Mouse (Mus musculus) limb, embryonic 10.5 days (tissue): Measurements from ENCODE around the gene Slc37a4. TPM values are rescaled to one million over a fixed set of nuclear protein-coding genes. Genes with fewer than 3 reads are reported as not detected.
"Not testable (repeated sequence)": the region's sequence is repeated elsewhere in the genome, so short reads cannot be mapped to it uniquely, and the experiment has no call there.

Experiments used
- DNase-seq: peaks from one replicate; pipeline ENCODE4 v3.0.0-alpha.2; 2017; ENCODE audit warnings: low spot score
- H3K27ac ChIP-seq: fragments of 300-500 bp; sonication (generic); 2 replicates; pipeline ENCODE4 v1.5.1; 2016; ENCODE audit warnings: mild to moderate bottlenecking
- H3K27me3 ChIP-seq: fragments of 300-500 bp; sonication (generic); 2 replicates; pipeline ENCODE4 v1.6.1; 2016; ENCODE audit warnings: low read depth, mild to moderate bottlenecking; ENCODE audit not compliant: poor library complexity, severe bottlenecking
- H3K36me3 ChIP-seq: fragments of 300-500 bp; sonication (generic); 2 replicates; pipeline ENCODE4 v1.6.1; 2016; ENCODE audit warnings: mild to moderate bottlenecking, moderate library complexity
- H3K4me1 ChIP-seq: fragments of 300-500 bp; sonication (generic); 2 replicates; pipeline ENCODE4 v1.6.1; 2016
- H3K4me3 ChIP-seq: fragments of 300-500 bp; sonication (generic); 2 replicates; pipeline ENCODE4 v1.5.1; 2016; ENCODE audit warnings: mild to moderate bottlenecking, moderate library complexity
- H3K9me3 ChIP-seq: fragments of 300-500 bp; sonication (generic); replicated peaks from 2 replicates; pipeline ENCODE4 v1.6.1; 2016; ENCODE audit warnings: mild to moderate bottlenecking
- WGBS: fragments of 180-500 bp; shearing (Covaris S2); methylation state at CpG from one replicate; pipeline ENCODE4 v1.1.7; 2016; 5-methylcytosine and 5-hydroxymethylcytosine counted together
- polyA plus RNA-seq: library from polyadenylated mRNA; unstranded; fragments of >200 nt; fragmentation: Nextera tagmentation; extraction: Ambion mirVana; gene quantifications from 2 replicates; pipeline ENCODE4 v1.2.1, GENCODE M21; 2016

Gene Slc37a4
- polyA plus RNA-seq, 1 experiment from 2014 or later: 9.7 TPM

- H3K9me3 ChIP-seq: no peaks in the 10 kb centered on the region
- peaks cover 74% of the 10 kb centered on the region for H3K36me3 ChIP-seq
- H3K4me1 ChIP-seq: peaks cover 10% of the 10 kb centered on the region
- DNase-seq: no peak
- no peak overlapping the region for H3K4me3 ChIP-seq
- WGBS: 80% methylated on average over 3 of the region's 3 CpGs
- H3K27me3 ChIP-seq: no peaks in the 10 kb centered on the region
- H3K27ac ChIP-seq: no peak overlapping the region
Measured at GRCm38 (mm10) chr9:44405011-44405410, 8.4 kb downstream of the Slc37a4 start.

DNA sequence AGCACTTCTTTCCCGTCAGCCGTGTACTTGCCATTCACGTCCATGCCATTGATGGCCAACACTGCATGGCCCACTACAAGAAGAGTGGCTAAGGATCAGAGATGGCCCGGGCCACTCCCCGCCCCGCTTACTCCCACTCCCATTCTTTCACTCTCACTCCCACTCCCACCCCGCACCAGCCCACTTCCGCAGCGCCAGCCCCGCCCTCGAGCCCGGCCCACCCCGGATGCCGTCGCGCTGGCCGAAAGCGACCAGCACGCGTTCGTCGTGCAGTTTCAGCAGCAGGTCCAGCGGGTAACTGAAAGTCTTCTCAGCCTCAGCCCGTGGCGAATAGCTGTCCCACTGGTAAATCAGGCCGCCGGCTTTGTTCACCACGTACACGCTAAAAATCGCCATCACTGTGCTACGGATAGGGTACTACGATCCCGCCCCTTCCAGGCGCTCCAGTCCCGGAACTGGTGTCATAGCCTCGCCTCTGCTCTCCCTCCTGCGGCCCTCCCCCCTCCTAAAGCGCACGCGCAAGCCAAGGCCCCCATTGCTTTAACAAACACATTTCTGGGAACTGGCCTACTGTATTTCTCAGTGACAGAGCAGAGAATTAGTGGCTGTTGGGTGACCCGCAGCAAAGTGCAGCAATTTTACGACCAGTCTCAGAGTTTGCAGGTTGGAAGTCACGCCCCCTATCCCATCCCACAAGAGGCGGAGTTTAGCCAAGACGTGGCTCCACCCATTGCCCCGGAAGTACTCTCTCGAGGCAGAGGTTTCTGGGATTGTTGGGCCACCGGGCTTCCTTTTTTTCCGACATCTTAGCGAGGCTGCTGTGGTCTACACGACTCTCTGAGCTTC is 10.5 kb downstream of the Slc37a4 start, which contains the start of the genes Rps25 and Trappc4:
Gene Rps25 (plus strand): TSS at position 234 of the 846 bp plus-strand sequence.
Gene Trappc4 (minus strand): TSS at position 695 of the 846 bp plus-strand sequence.
- Histone ChIP-seq H3K36me3 (peaks cover 74% of the 10 kb centered on the region), H3K4me1 (peaks cover 10% of the 10 kb centered on the region), H3K4me3 (peak within 1 kb of the TSS; percentile 93), H3K9me3 (no peaks in the 10 kb centered on the region), H3K27ac (peak within 1 kb of the TSS; percentile 94), H3K27me3 (no peaks in the 10 kb centered on the region)
- WGBS: under 1% methylated on average over 51 of the region's 51 CpGs
- DNase-seq: peak; percentile 94

- WGBS: under 1% methylated on average over 24 of the region's 24 CpGs
- no peaks in the 10 kb centered on the region for H3K27me3 ChIP-seq
- no peak for DNase-seq
- H3K36me3 ChIP-seq: peaks cover 74% of the 10 kb centered on the region
- H3K9me3 ChIP-seq: no peaks in the 10 kb centered on the region
- peak overlapping the region; percentile 94 for H3K27ac ChIP-seq
- peak overlapping the region; percentile 93 for H3K4me3 ChIP-seq
- peaks cover 10% of the 10 kb centered on the region for H3K4me1 ChIP-seq
Measured at GRCm38 (mm10) chr9:44407752-44408097, 11.1 kb downstream of the Slc37a4 start.

DNA sequence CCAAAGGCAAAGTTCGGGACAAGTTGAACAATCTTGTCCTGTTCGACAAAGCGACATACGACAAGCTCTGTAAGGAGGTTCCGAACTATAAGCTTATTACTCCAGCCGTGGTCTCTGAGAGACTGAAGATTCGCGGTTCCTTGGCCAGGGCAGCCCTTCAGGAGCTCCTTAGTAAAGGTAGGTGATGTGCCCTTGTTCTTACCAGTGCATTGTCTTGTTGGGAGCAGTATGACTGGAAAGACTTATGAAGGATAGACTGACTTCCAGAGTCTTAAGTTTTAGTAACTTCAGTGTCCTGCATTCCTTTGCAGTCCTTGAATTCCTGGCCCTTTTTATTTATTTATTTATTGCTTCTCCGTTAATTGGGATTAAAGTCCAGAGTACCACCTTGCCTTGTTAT is 12.0 kb downstream of the Slc37a4 start:
- H3K4me1 ChIP-seq, H3K9me3 ChIP-seq, H3K27me3 ChIP-seq, DNase-seq: not testable (repeated sequence)
- WGBS: 80% methylated on average over 9 of the region's 9 CpGs
- Histone ChIP-seq H3K27ac (0 out of 2 replicates have a peak overlapping the region, but pooled peaks have one; percentile 94), H3K36me3 (peaks cover 74% of the 10 kb centered on the region), H3K4me3 (peak overlapping the region; percentile 93)

DNA sequence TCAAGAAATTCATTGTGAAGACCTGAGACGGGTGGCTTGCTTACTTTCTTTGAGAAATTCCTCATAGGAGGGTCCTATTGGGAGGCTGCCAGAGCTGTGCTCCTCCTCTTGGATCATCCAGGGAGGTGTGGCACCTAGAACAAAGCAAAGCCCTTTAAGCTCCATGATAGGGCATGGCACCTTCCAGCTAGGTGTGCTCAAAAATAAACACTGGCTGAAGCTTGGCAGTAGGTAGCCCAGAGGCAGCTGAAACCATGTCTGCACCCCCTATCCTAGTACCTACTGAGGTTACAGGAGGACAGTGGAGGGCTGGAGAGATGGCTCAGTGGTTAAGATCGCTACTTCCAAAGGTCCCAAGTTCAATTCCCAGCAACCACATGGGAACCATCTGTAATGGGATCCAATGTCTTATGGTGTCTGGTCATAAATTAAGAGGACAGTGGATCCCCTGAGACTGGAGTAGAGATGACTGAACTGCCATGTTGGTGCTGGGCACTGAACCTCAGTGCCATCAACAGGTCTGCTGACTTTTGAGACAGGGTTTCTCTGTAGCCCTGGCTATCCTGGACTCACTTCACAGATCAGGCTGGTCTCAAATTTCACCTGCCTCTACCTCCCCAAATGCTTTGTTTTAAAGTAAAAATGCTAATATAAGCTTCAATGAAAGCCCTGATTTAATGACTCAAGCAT is 14.1 kb downstream of the Slc37a4 start:
- Histone ChIP-seq H3K27ac (no peak overlapping the region), H3K9me3 (no peaks in the 10 kb centered on the region), H3K4me1 (peaks cover 10% of the 10 kb centered on the region), H3K27me3 (no peaks in the 10 kb centered on the region), H3K36me3 (peaks cover 73% of the 10 kb centered on the region), H3K4me3 (no peak overlapping the region)
- 85% methylated on average over 2 of the region's 2 CpGs for WGBS
- DNase-seq: no peak

DNA sequence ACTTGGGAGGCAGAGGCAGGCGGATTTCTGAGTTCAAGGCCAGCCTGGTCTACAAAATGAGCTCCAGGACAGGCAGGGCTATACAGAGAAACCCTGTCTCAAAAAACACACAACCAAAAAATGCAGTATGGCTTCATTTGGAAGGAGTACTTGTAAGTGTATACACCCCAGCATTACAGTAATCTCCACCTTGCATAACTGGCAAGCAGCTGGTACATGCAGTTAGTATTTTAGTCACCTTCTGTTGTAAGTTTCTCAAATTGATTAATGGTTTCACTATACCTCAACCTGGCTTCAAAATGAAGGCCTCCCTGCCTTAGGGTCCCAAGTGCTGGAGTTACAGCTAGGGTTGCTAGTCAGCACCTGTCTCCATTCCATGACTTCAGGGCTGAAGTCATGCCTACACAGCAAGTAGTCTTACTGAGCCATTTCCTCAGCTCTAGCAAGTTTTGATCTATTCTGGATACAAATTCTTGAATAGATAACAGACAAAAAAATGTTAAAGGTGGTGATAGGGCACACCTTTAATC is 15.0 kb downstream of the Slc37a4 start:
- H3K36me3 ChIP-seq: peaks cover 81% of the 10 kb centered on the region
- WGBS: 77% methylated on average over 1 of the region's 1 CpGs

DNA sequence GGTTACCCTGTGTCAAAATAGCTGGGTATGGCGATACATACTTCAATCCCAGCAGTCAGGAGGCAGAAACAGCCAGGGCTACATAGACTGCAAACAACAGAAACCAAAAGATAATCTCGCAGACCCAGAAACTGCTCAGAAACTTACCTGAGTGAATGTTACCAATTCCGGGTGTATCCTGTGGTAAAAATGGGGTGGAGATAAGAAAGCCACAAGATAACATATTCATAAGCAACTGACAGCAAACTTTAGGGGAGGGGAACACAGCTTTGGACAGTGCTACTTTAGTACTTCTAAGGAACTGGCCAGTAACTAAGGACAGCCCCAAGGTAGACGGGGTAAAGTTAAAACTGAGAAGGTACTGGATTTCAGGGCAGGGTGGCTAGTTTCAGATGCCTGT is 15.7 kb downstream of the Slc37a4 start:
- no peak overlapping the region for H3K4me3 ChIP-seq
- no peak overlapping the region for H3K27ac ChIP-seq
- H3K36me3 ChIP-seq: peaks cover 81% of the 10 kb centered on the region
- 84% methylated on average over 4 of the region's 4 CpGs for WGBS
- no peaks in the 10 kb centered on the region for H3K27me3 ChIP-seq
- H3K9me3 ChIP-seq: no peaks in the 10 kb centered on the region
- H3K4me1 ChIP-seq: peaks cover 9% of the 10 kb centered on the region
- no peak for DNase-seq

More for the DNA sequence above, 15.0 kb downstream of the Slc37a4 start:
- Histone ChIP-seq H3K9me3 (no peaks in the 10 kb centered on the region), H3K27ac (no peak overlapping the region), H3K4me1 (peaks cover 5% of the 10 kb centered on the region; the same call in 1 of the 2 replicates), H3K4me3 (no peak overlapping the region), H3K27me3 (no peaks in the 10 kb centered on the region)
- DNase-seq: no peak

- no peak for DNase-seq
- H3K27me3 ChIP-seq: no peaks in the 10 kb centered on the region
- peaks cover 12% of the 10 kb centered on the region for H3K4me1 ChIP-seq
- H3K9me3 ChIP-seq: no peaks in the 10 kb centered on the region
- no peak overlapping the region for H3K27ac ChIP-seq
- H3K36me3 ChIP-seq: peaks cover 81% of the 10 kb centered on the region
- WGBS: 85% methylated on average over 2 of the region's 2 CpGs
- no peak overlapping the region for H3K4me3 ChIP-seq
Measured at GRCm38 (mm10) chr9:44412781-44413180, 16.1 kb downstream of the Slc37a4 start.

DNA sequence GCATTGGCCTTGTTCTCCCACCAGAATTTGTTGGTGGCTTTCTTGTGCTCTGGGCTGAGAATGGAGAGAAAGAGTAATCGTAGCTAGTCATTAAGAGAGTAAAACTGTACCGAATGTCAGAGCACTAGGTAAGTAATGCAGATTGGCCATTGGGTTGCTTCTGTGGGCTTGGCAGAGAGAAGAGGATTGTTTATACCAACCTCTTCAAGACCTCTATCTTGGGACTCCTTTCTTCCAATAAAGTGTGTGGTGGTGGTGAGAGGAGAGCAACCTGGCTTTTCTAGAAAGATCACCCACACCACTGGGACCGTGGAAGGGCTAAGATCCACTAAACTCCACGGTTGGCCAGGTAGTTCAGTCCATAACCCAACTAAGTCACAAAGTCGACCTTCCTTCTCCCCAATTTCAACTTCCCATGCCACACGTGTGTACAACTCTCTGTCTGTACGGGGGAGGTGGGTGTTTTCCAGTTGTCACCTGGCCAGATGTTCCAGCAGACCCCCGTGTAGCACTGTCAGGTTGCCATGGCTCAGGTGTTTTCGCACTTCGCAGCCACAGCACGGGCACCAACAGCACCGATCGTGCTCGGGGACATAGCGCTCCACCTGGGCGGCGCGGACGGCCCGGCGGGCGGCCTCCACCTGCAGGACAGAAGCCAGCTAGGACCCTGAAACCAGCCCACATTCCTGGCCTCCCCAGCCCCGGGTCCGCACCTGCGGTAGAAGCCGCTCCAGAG is 20.7 kb downstream of the Slc37a4 start:
- Histone ChIP-seq H3K4me3 (peak overlapping the region; percentile 77), H3K4me1 (peaks cover 7% of the 10 kb centered on the region), H3K36me3 (peaks cover 40% of the 10 kb centered on the region), H3K27me3 (no peaks in the 10 kb centered on the region), H3K9me3 (no peaks in the 10 kb centered on the region), H3K27ac (peak overlapping the region; percentile 89)
- 9% methylated on average over 26 of the region's 26 CpGs for WGBS
- DNase-seq: no peak

DNA sequence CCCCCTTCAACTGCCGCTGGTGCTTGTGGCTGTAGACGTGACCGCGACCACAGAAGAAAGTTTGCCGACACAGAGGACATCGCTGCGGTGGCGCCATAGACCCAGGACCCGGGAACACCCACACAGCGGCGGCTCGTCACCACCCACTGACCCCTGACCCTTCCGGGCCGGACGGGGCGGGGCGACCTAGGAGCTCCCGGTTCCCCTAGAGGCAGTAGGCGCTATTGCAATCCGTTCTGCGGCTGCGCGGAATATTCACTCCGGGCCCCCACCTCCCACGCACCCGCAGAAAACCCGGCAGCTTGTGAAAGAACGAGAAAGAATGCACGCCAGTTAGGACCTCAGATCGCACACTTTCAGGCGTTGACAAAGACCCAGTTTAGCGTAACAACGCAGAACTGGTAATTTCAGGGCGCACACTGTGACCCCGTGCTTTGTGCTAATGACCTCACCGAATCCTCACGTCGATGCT is 21.3 kb downstream of the Slc37a4 start:
- peak; percentile 97 for DNase-seq
- H3K27me3 ChIP-seq: no peaks in the 10 kb centered on the region

DNA sequence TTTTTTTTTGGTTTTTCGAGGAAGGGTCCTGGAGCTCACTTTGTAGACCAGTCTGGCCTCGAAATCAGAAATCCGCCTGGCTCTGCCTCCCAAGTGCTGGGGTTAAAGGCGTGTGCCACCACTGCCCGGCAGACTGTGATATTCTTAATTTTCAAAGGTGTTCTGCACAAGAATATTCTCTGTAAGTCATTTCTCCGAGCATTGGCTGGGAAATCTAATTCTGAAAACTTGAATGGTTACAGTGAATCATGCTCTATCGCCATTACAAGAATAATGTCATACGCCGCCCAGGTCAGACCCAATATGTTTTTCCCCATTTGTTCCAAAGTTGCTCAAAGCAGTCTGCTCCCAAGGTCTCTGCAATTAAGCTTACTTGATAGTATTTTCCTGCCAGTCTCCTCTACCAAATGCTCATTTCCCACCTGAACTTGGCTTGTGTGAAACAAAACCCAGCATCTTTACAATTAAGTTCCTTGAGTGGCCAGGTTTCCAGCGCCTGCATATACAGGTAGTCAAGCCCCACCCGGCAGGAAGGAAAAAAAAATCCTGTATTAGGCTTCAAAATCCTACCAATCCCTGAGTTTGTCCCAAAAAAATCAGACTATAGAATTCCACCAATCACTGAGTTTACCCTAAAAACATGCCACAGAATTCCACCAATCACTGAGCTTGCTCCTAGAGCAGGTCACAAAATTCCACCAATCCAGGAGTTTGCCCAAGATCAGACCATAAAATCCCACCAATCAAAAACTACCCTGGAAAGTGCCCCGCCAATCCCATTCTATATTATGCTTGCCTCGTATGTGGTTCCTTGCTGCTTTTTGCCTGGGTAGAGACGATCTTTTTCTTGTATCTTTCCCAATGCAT is 22.1 kb downstream of the Slc37a4 start, which contains the start of gene Ccdc84:
Gene Ccdc84 (minus strand): TSS at position 51 of the 867 bp plus-strand sequence.
- no peak for DNase-seq
- Histone ChIP-seq H3K9me3 (no peaks in the 10 kb centered on the region), H3K27ac (peak within 1 kb of the TSS; percentile 89), H3K36me3 (peaks cover 26% of the 10 kb centered on the region), H3K4me1 (peaks cover 7% of the 10 kb centered on the region), H3K4me3 (peak within 1 kb of the TSS; percentile 77), H3K27me3 (no peaks in the 10 kb centered on the region)
- 84% methylated on average over 14 of the region's 14 CpGs for WGBS

More for the DNA sequence above, 21.3 kb downstream of the Slc37a4 start:
- WGBS: under 1% methylated on average over 38 of the region's 38 CpGs
- Histone ChIP-seq H3K27ac (peak overlapping the region; percentile 89), H3K4me3 (peak overlapping the region; percentile 77), H3K4me1 (peaks cover 7% of the 10 kb centered on the region), H3K9me3 (no peaks in the 10 kb centered on the region), H3K36me3 (peaks cover 34% of the 10 kb centered on the region)
